9 mouse cellular contexts compared by ENCODE assay signal in the genomic region with DNA sequence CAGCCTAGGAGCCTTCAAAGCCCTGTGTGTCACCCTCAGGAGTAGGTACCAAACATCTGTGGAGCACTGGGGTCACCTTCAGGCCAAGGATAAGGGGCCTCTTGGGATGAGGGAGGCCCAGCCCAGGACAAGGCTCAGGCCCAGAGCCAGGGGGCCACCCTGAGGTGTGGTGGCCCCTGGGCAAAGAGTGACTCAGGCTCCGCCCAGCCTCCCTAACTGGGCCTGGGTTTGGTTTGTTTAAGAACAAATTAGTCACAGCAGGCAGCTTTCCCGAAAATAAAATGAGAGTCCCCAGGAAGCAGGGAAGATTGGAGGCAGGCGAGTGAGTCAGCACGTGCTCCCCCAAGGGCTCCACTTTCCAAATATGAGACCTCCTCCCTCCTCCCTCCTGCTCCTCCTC. TPM values are rescaled to one million over a fixed set of nuclear protein-coding genes. Genes with fewer than 3 reads are reported as not detected.
DNase-seq lines count a peak whose midpoint lies in the region; ATAC-seq lines count a peak whose summit lies in the region.
"Had no signal": no experiment of that assay in that cellular context is flagged by ENCODE, and none has a peak within 500 bp of the region (broad histone marks: within the 10 kb centered on the region; RNA-seq: fewer than 3 reads in every experiment).

No protein-coding gene starts in this region.

- no peaks in the 10 kb centered on the region for H3K36me3 ChIP-seq in heart, embryonic 11.5 days (ENCODE audit: control insufficient read depth, insufficient read depth, low read length)
- H3K36me3 ChIP-seq in forebrain, embryonic 11.5 days (ENCODE audit: control insufficient read depth, insufficient read depth, low read length), result no peaks in the 10 kb centered on the region
- no peaks in the 10 kb centered on the region for H3K36me3 ChIP-seq in forebrain, embryonic 12.5 days (replicated peaks)

- no peak overlapping the region for H3K4me3 ChIP-seq in heart, embryonic 11.5 days (ENCODE audit: low read depth, low read length)
- no peak overlapping the region for H3K4me3 ChIP-seq in forebrain, embryonic 11.5 days (ENCODE audit: low read depth, low read length)
- no peak overlapping the region for H3K4me3 ChIP-seq in forebrain, embryonic 12.5 days (replicated peaks)

- no peaks in the 10 kb centered on the region for H3K9me3 ChIP-seq in heart, embryonic 11.5 days (replicated peaks; ENCODE audit: control insufficient read depth, low read length)
- no peaks in the 10 kb centered on the region for H3K9me3 ChIP-seq in forebrain, embryonic 11.5 days (ENCODE audit: control insufficient read depth, low read length)
- H3K9me3 ChIP-seq in forebrain, embryonic 12.5 days, result no peaks in the 10 kb centered on the region

- no peak overlapping the region for H3K27ac ChIP-seq in heart, embryonic 11.5 days (ENCODE audit: low read depth, low read length)
- H3K27ac ChIP-seq in forebrain, embryonic 11.5 days (ENCODE audit: low read depth, low read length), result no peak overlapping the region
- H3K27ac ChIP-seq in forebrain, embryonic 12.5 days, result no peak overlapping the region

- DNase-seq in gastrocnemius, adult 18-20 months (ENCODE audit: low spot score), result peak; percentile 79
- no peak for DNase-seq in gastrocnemius, postnatal 10 days
- DNase-seq in ES-CJ7 (ENCODE audit: low read depth, low spot score), result peak; percentile 73
- peak; percentile 58 for DNase-seq in lung, postnatal 10 days
- DNase-seq in forebrain, embryonic 11.5 days (ENCODE audit: low spot score), result no peak

- WGBS in heart, embryonic 11.5 days (ENCODE audit: insufficient replicate concordance), result 48% methylated on average over 4 of the region's 4 CpGs
- WGBS in forebrain, embryonic 11.5 days, result 19% methylated on average over 4 of the region's 4 CpGs
- WGBS in forebrain, embryonic 12.5 days, result 34% methylated on average over 4 of the region's 4 CpGs

- peaks cover 39% of the 10 kb centered on the region for H3K4me1 ChIP-seq in heart, embryonic 11.5 days (ENCODE audit: control insufficient read depth, insufficient read depth, low read length)
- H3K4me1 ChIP-seq in forebrain, embryonic 11.5 days (replicated peaks; ENCODE audit: control insufficient read depth, insufficient read depth, low read length), result peaks cover 23% of the 10 kb centered on the region
- H3K4me1 ChIP-seq in forebrain, embryonic 12.5 days, result peaks cover 55% of the 10 kb centered on the region

- H3K27me3 ChIP-seq in heart, embryonic 11.5 days (ENCODE audit: control insufficient read depth, insufficient read depth, low read length), result peaks cover 45% of the 10 kb centered on the region
- peaks cover 15% of the 10 kb centered on the region for H3K27me3 ChIP-seq in forebrain, embryonic 11.5 days (ENCODE audit: control insufficient read depth, insufficient read depth, low read length)
- H3K27me3 ChIP-seq in forebrain, embryonic 12.5 days, result peaks cover 81% of the 10 kb centered on the region

- ATAC-seq in heart, embryonic 11.5 days (replicated peaks; ENCODE audit: insufficient number of reproducible peaks, low FRiP score, low TSS enrichment), result 0 out of 2 replicates have a peak, but pooled peaks have one; percentile 25
- no peak for ATAC-seq in forebrain, embryonic 11.5 days (replicated peaks; ENCODE audit: low FRiP score)
- ATAC-seq in forebrain, embryonic 12.5 days (ENCODE audit: low FRiP score), result no peak
- ATAC-seq in cerebellum, adult (ENCODE audit: insufficient number of reproducible peaks, low FRiP score, low TSS enrichment), result no peak

- H3K4me2 ChIP-seq in heart, embryonic 11.5 days, result no peak overlapping the region
- no peak overlapping the region for H3K4me2 ChIP-seq in forebrain, embryonic 11.5 days (ENCODE audit: low read depth, low read length, severe bottlenecking)
- H3K4me2 ChIP-seq in forebrain, embryonic 12.5 days, result no peak overlapping the region

- 0 out of 2 replicates have a peak overlapping the region, but pooled peaks have one; percentile 10 for H3K9ac ChIP-seq in heart, embryonic 11.5 days (ENCODE audit: low read depth, low read length)
- H3K9ac ChIP-seq in forebrain, embryonic 11.5 days (ENCODE audit: low read length), result no peak overlapping the region
- no peak overlapping the region for H3K9ac ChIP-seq in forebrain, embryonic 12.5 days

RNA-seq across cellular contexts. Expression of gene Socs3, which starts 37.7 kb away (rescaled TPM):
- 1 to 10 TPM; 3.1 to 6.6 TPM for total RNA-seq in gastrocnemius, adult 18-20 months (2021)
- total RNA-seq in gastrocnemius, postnatal 10 days (2021), result 1 to 10 TPM; 6.2 to 9.8 TPM
- polyA plus RNA-seq in heart, embryonic 11.5 days (2014; fragmentation: Nextera tagmentation; extraction: Ambion mirVana), result 3.6 and 4.5 TPM in 2 replicates
- 5.4 and 5.9 TPM in 2 replicates for polyA plus RNA-seq in forebrain, embryonic 11.5 days (2014; fragmentation: Nextera tagmentation; extraction: Ambion mirVana)
- 13.5 and 14.7 TPM in 2 replicates for polyA plus RNA-seq in forebrain, embryonic 12.5 days (2016; fragmentation: Nextera tagmentation; extraction: Ambion mirVana)

RNA-seq across cellular contexts. Expression of gene Pgs1, which starts 53.9 kb away (rescaled TPM):
- 10 to 100 TPM; 17.6 to 18.5 TPM for total RNA-seq in gastrocnemius, adult 18-20 months (2021)
- 10 to 100 TPM; 17.8 to 21.6 TPM for total RNA-seq in gastrocnemius, postnatal 10 days (2021)
- 26.5 and 27.4 TPM in 2 replicates for polyA plus RNA-seq in heart, embryonic 11.5 days (2014; fragmentation: Nextera tagmentation; extraction: Ambion mirVana)
- polyA plus RNA-seq in forebrain, embryonic 11.5 days (2014; fragmentation: Nextera tagmentation; extraction: Ambion mirVana), result 43.4 and 45.7 TPM in 2 replicates
- polyA plus RNA-seq in forebrain, embryonic 12.5 days (2016; fragmentation: Nextera tagmentation; extraction: Ambion mirVana), result 45.3 and 45.9 TPM in 2 replicates

RNA-seq across cellular contexts. Expression of gene Tha1, which starts 58.9 kb away (rescaled TPM):
- 1 to 10 TPM; 3.6 to 4.3 TPM for total RNA-seq in gastrocnemius, adult 18-20 months (2021)
- total RNA-seq in gastrocnemius, postnatal 10 days (2021), result 1 to 10 TPM; 4.7 to 5.6 TPM
- polyA plus RNA-seq in heart, embryonic 11.5 days (2014; fragmentation: Nextera tagmentation; extraction: Ambion mirVana), result 3.0 and 3.7 TPM in 2 replicates
- 3.2 and 4.0 TPM in 2 replicates for polyA plus RNA-seq in forebrain, embryonic 11.5 days (2014; fragmentation: Nextera tagmentation; extraction: Ambion mirVana)
- polyA plus RNA-seq in forebrain, embryonic 12.5 days (2016; fragmentation: Nextera tagmentation; extraction: Ambion mirVana), result 2.9 and 3.9 TPM in 2 replicates
- total RNA-seq: CH12.LX had no signal

Comparison
In these comparisons a context has a peak if more than half of its experiments do, and no peak if none do; other contexts are left out.
1. DNase-seq: peak in gastrocnemius, adult 18-20 months (single experiment), ES-CJ7 (single experiment) and lung, postnatal 10 days (single experiment); none in gastrocnemius, postnatal 10 days (single experiment) and forebrain, embryonic 11.5 days (single experiment).